Mouse (Mus musculus): ENCODE measurements at regions not wholly inside any gene's neighbourhood (a gene's known extent, or its start where the extent isn't known, plus 50 kb on each side); places are given as distances from the start of the nearest gene placed in this dataset.
"Not testable (repeated sequence)": the region's sequence is repeated elsewhere in the genome, so short reads cannot be mapped to it uniquely, and the experiment has no call there.

DNA sequence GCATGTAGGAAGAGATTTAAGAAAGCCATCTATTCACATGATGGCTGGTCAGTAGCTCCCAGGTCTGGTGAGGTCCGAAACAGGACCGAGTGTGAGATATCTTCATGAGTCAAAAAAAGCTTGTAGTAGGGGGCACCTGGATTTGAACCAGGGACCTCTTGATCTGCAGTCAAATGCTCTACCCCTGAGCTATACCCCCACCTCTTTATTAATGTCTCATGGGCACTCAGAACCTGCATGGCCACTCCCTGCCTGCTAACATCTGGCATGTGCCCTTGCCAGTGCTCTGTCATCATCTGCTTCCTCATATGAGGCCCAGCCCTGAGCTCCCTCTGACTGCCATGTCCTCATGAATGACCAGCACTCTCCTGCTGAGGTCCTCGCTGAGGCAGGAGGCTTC lies 58.4 kb upstream of the Krba1 start:
- not testable (repeated sequence) for TF ChIP-seq CTCF (IDR thresholded peaks at IDR 0.05; ENCODE audit: low read depth, low read length); POLR2AphosphoS5 (IDR thresholded peaks at IDR 0.05; ENCODE audit: insufficient replicate concordance, low read depth, low read length)
